Mouse (Mus musculus): Measurements from ENCODE around the gene Il25. TPM values are rescaled to one million over a fixed set of nuclear protein-coding genes. Genes with fewer than 3 reads are reported as not detected.

The Il25 gene
- polyA plus RNA-seq (2012; rRNA removed; ENCODE audit: low replicate concordance) = not detected in 2 replicates

GRCm38 (mm10) chr14:54932645-54933150 is at the start of gene Il25:
Gene Il25 (plus strand): TSS chr14:54932695.

GRCm38 (mm10) chr14:54883154-54884021 is 49.1 kb upstream of the Il25 start, which contains the start of the genes Bcl2l2 and Gm20521:
Gene Bcl2l2 (plus strand): TSS chr14:54883377.
Gene Gm20521 (plus strand): TSS chr14:54883441.

GRCm38 (mm10) chr14:54892200-54892599 is 40.3 kb upstream of the Il25 start, which contains the start of gene Pabpn1:
Gene Pabpn1 (plus strand): TSS chr14:54892500.

GRCm38 (mm10) chr14:54912886-54913285 is 19.6 kb upstream of the Il25 start, which contains the start of gene Slc22a17:
Gene Slc22a17 (minus strand): TSS chr14:54913132.

GRCm38 (mm10) chr14:54925349-54926342 is 6.8 kb upstream of the Il25 start, which contains the start of gene Efs:
Gene Efs (minus strand): TSS chr14:54926126.

GRCm38 (mm10) chr14:54935904-54936830 is 3.7 kb downstream of the Il25 start, which contains the start of gene Cmtm5:
Gene Cmtm5 (plus strand): TSS chr14:54936261.

GRCm38 (mm10) chr14:54966320-54966977 is 34.0 kb downstream of the Il25 start, which contains the start of gene Myh6:
Gene Myh6 (minus strand): TSS chr14:54966927.

GRCm38 (mm10) chr14:54976633-54977032 is 44.1 kb downstream of the Il25 start, which contains the start of gene Gm17428:
Gene Gm17428 (plus strand): TSS chr14:54976933.

Other genes starting within 250 kb of the Il25 start
- gene 1700123O20Rik, start 246.5 kb upstream of the Il25 start, polyA plus RNA-seq (2012; rRNA removed; ENCODE audit: low replicate concordance) = 56.7 and 62.0 TPM in 2 replicates
- 82.9 and 163 TPM in 2 replicates for gene Acin1, start 245.8 kb upstream of the Il25 start, polyA plus RNA-seq (2012; rRNA removed; ENCODE audit: low replicate concordance)
- 0.18 and 0.30 TPM in 2 replicates for gene Gm29776, start 233.9 kb upstream of the Il25 start, polyA plus RNA-seq (2012; rRNA removed; ENCODE audit: low replicate concordance)
- gene Cebpe, start 220.5 kb upstream of the Il25 start, polyA plus RNA-seq (2012; rRNA removed; ENCODE audit: low replicate concordance) = 0.87 and 5.4 TPM in 2 replicates
- 23.8 and 80.1 TPM in 2 replicates for gene Slc7a8, start 150.7 kb upstream of the Il25 start, polyA plus RNA-seq (2012; rRNA removed; ENCODE audit: low replicate concordance)
- gene Rnf212b, start 118.6 kb upstream of the Il25 start, polyA plus RNA-seq (2012; rRNA removed; ENCODE audit: low replicate concordance) = 0.14 TPM in 1 of 2 replicates, not detected in the other
- gene Homez, start 61.7 kb upstream of the Il25 start, polyA plus RNA-seq (2012; rRNA removed; ENCODE audit: low replicate concordance) = 7.0 and 8.3 TPM in 2 replicates
- gene Ppp1r3e, start 55.1 kb upstream of the Il25 start, polyA plus RNA-seq (2012; rRNA removed; ENCODE audit: low replicate concordance) = 26.2 and 28.9 TPM in 2 replicates
- gene Bcl2l2, start 49.3 kb upstream of the Il25 start, polyA plus RNA-seq (2012; rRNA removed; ENCODE audit: low replicate concordance) = 69.8 and 79.4 TPM in 2 replicates
- gene Gm20521, start 49.3 kb upstream of the Il25 start, polyA plus RNA-seq (2012; rRNA removed; ENCODE audit: low replicate concordance) = 3.5 TPM in 1 of 2 replicates, not detected in the other
- 151 and 188 TPM in 2 replicates for gene Pabpn1, start 40.2 kb upstream of the Il25 start, polyA plus RNA-seq (2012; rRNA removed; ENCODE audit: low replicate concordance)
- 69.2 and 135 TPM in 2 replicates for gene Slc22a17, start 19.6 kb upstream of the Il25 start, polyA plus RNA-seq (2012; rRNA removed; ENCODE audit: low replicate concordance)
- 27.8 and 56.0 TPM in 2 replicates for gene Efs, start 6.6 kb upstream of the Il25 start, polyA plus RNA-seq (2012; rRNA removed; ENCODE audit: low replicate concordance)
- 1.2 and 2.3 TPM in 2 replicates for gene Cmtm5, start 3.6 kb downstream of the Il25 start, polyA plus RNA-seq (2012; rRNA removed; ENCODE audit: low replicate concordance)
- gene Myh6, start 34.2 kb downstream of the Il25 start, polyA plus RNA-seq (2012; rRNA removed; ENCODE audit: low replicate concordance) = 0.37 TPM in 1 of 2 replicates, not detected in the other
- gene Gm17428, start 44.2 kb downstream of the Il25 start, polyA plus RNA-seq (2012; rRNA removed; ENCODE audit: low replicate concordance) = not detected in 2 replicates
- gene Myh7, start 61.9 kb downstream of the Il25 start, polyA plus RNA-seq (2012; rRNA removed; ENCODE audit: low replicate concordance) = 0.03 TPM in 1 of 2 replicates, not detected in the other
- gene Ngdn, start 82.8 kb downstream of the Il25 start, polyA plus RNA-seq (2012; rRNA removed; ENCODE audit: low replicate concordance) = 14.0 and 16.3 TPM in 2 replicates
- 0.57 and 1.7 TPM in 2 replicates for gene Zfhx2, start 159.6 kb downstream of the Il25 start, polyA plus RNA-seq (2012; rRNA removed; ENCODE audit: low replicate concordance)
- gene Thtpa, start 162.1 kb downstream of the Il25 start, polyA plus RNA-seq (2012; rRNA removed; ENCODE audit: low replicate concordance) = 9.1 and 14.5 TPM in 2 replicates
- 39.1 and 40.8 TPM in 2 replicates for gene Ap1g2, start 173.9 kb downstream of the Il25 start, polyA plus RNA-seq (2012; rRNA removed; ENCODE audit: low replicate concordance)
- gene Jph4, start 184.2 kb downstream of the Il25 start, polyA plus RNA-seq (2012; rRNA removed; ENCODE audit: low replicate concordance) = 0.60 and 9.7 TPM in 2 replicates